Mouse (Mus musculus) lung, postnatal 36 days (tissue): ENCODE measurements around the gene Nfia.

ENCODE experiments used
- DNase-seq: peaks from one replicate; pipeline ENCODE4 v3.0.0; 2022; ENCODE audit warnings: mixed read lengths

The Nfia gene

GRCm38 (mm10) chr4:97917568-97917967, 145.0 kb downstream of the Nfia start:
- no peak for DNase-seq

- DNase-seq = no peak
These were observed 146.1 kb downstream of the Nfia start for GRCm38 (mm10) chr4:97918675-97919074.

- DNase-seq = no peak
These were observed 147.2 kb downstream of the Nfia start for GRCm38 (mm10) chr4:97919773-97920172.

GRCm38 (mm10) chr4:97920287-97921079, 147.9 kb downstream of the Nfia start:
- peak; percentile 51 for DNase-seq

- DNase-seq = no peak
These were observed 149.1 kb downstream of the Nfia start for GRCm38 (mm10) chr4:97921682-97922081.

GRCm38 (mm10) chr4:97923248-97923647, 150.7 kb downstream of the Nfia start:
- DNase-seq = no peak

GRCm38 (mm10) chr4:97923876-97924316, 151.4 kb downstream of the Nfia start:
- peak; percentile 83 for DNase-seq

GRCm38 (mm10) chr4:97924414-97924813, 151.9 kb downstream of the Nfia start:
- peak; percentile 39 for DNase-seq

- no peak for DNase-seq
These were observed 152.3 kb downstream of the Nfia start for GRCm38 (mm10) chr4:97924855-97925254.

GRCm38 (mm10) chr4:97925644-97926043, 153.1 kb downstream of the Nfia start:
- no peak for DNase-seq

- DNase-seq = peak; percentile 34
These were observed 154.2 kb downstream of the Nfia start for GRCm38 (mm10) chr4:97926607-97927308.

- DNase-seq = no peak
These were observed 154.7 kb downstream of the Nfia start for GRCm38 (mm10) chr4:97927309-97927656.

- DNase-seq = no peak
These were observed 163.8 kb downstream of the Nfia start for GRCm38 (mm10) chr4:97936371-97936770.

- peak; percentile 48 for DNase-seq
These were observed 164.4 kb downstream of the Nfia start for GRCm38 (mm10) chr4:97936912-97937311.

GRCm38 (mm10) chr4:97939492-97939891, 167.0 kb downstream of the Nfia start:
- peak; percentile 32 for DNase-seq

- no peak for DNase-seq
These were observed 167.5 kb downstream of the Nfia start for GRCm38 (mm10) chr4:97939920-97940520.

GRCm38 (mm10) chr4:97941616-97942015, 169.1 kb downstream of the Nfia start:
- DNase-seq = no peak

- DNase-seq = no peak
These were observed 171.8 kb downstream of the Nfia start for GRCm38 (mm10) chr4:97944309-97944708.

- DNase-seq = no peak
These were observed 174.9 kb downstream of the Nfia start for GRCm38 (mm10) chr4:97947484-97947883.

GRCm38 (mm10) chr4:97948250-97948649, 175.7 kb downstream of the Nfia start:
- DNase-seq = no peak

GRCm38 (mm10) chr4:97950341-97951071, 178.0 kb downstream of the Nfia start:
- no peak for DNase-seq

- DNase-seq = no peak
These were observed 181.4 kb downstream of the Nfia start for GRCm38 (mm10) chr4:97953886-97954285.

- no peak for DNase-seq
These were observed 185.6 kb downstream of the Nfia start for GRCm38 (mm10) chr4:97958121-97958520.
